Mouse (Mus musculus) kidney, adult 2 months (tissue): ENCODE measurements at regions not wholly inside any gene's neighbourhood (a gene's known extent, or its start where the extent isn't known, plus 50 kb on each side); places are given as distances from the start of the nearest gene placed in this dataset.

Experiments
- DNase-seq: peaks from one replicate; pipeline ENCODE4 v3.0.0; 2021
- H3K27ac ChIP-seq: fragments of 200-500 bp; 2 replicates; pipeline ENCODE4 v1.5.1; 2012; ENCODE audit warnings: low read depth, low read length, control low read depth, inconsistent platforms; ENCODE audit not compliant: insufficient read depth
- H3K27me3 ChIP-seq: fragments of 200-500 bp; replicated peaks from 2 replicates; pipeline ENCODE4 v1.6.1; 2012; ENCODE audit warnings: mild to moderate bottlenecking, moderate library complexity, low read length, inconsistent platforms; ENCODE audit not compliant: control insufficient read depth, insufficient read depth
- H3K36me3 ChIP-seq: fragments of 200-500 bp; 2 replicates; pipeline ENCODE4 v1.6.1; 2012; ENCODE audit warnings: mild to moderate bottlenecking, moderate library complexity, low read length, inconsistent platforms; ENCODE audit not compliant: control insufficient read depth, insufficient read depth
- H3K4me1 ChIP-seq: fragments of 200-500 bp; 2 replicates; pipeline ENCODE4 v1.6.1; 2011; ENCODE audit warnings: low read length; ENCODE audit not compliant: control insufficient read depth, insufficient read depth
- H3K4me3 ChIP-seq: fragments of 200-500 bp; 2 replicates; pipeline ENCODE4 v1.5.1; 2011; ENCODE audit warnings: mild to moderate bottlenecking, low read depth, low read length, control low read depth; ENCODE audit not compliant: insufficient read depth
- CTCF ChIP-seq: fragments of 200-500 bp; conservative IDR thresholded peaks from 2 replicates; pipeline ENCODE4 v1.5.1; 2011; ENCODE audit warnings: low read depth, mild to moderate bottlenecking, control low read depth, low read length, moderate library complexity, mixed read lengths; ENCODE audit not compliant: insufficient read depth, insufficient read length
- POLR2A ChIP-seq: fragments of 200-500 bp; IDR thresholded peaks from one replicate; pipeline ENCODE4 v1.6.1; 2011; ENCODE audit warnings: low read depth, low read length, control low read depth
- WGBS: fragments of 180-500 bp; shearing (Covaris S2); methylation state at CpG from one replicate; pipeline ENCODE4 v1.1.7; 2018; 5-methylcytosine and 5-hydroxymethylcytosine counted together

DNA sequence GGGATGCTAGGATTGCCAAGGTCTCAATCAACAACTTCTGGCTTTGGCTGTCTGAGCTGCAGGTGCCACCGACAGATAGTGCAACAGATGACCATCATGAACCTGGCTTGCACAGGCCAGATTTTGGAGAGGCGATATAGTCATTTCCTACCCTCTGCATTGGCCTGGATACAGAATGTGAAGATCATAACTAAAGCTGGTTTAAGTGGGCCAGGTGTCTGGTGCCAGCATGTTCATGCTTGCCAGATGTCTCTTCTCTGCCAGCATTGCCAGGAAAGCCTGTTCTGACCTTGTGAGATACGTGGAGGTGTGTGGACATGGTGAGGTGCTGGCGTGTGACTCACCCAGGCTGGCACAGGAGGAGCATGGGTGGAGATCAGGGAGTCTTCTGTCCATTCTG, 70.2 kb upstream of the Mb21d2 start:
- Histone ChIP-seq H3K4me3 (no peak overlapping the region), H3K4me1 (peaks cover 2% of the 10 kb centered on the region; the same call in 1 of the 2 replicates), H3K27me3 (no peaks in the 10 kb centered on the region), H3K27ac (no peak overlapping the region), H3K36me3 (no peaks in the 10 kb centered on the region)
- TF ChIP-seq CTCF (no peak), POLR2A (no peak)
- WGBS, result 80% methylated on average over 4 of the region's 4 CpGs
- peak; percentile 12 for DNase-seq

GRCm38 (mm10) chr16:28996629-28997028, 67.2 kb upstream of the Mb21d2 start:
- Histone ChIP-seq H3K27ac (no peak overlapping the region), H3K4me3 (no peak overlapping the region), H3K4me1 (peaks cover 2% of the 10 kb centered on the region; the same call in 1 of the 2 replicates), H3K36me3 (no peaks in the 10 kb centered on the region), H3K27me3 (no peaks in the 10 kb centered on the region)
- TF ChIP-seq CTCF (no peak), POLR2A (no peak)
- DNase-seq, result no peak
- WGBS, result 80% methylated on average over 3 of the region's 3 CpGs

- Histone ChIP-seq H3K4me3 (no peak overlapping the region), H3K27me3 (no peaks in the 10 kb centered on the region), H3K4me1 (no peaks in the 10 kb centered on the region), H3K27ac (no peak overlapping the region), H3K36me3 (no peaks in the 10 kb centered on the region)
- 91% methylated on average over 3 of the region's 3 CpGs for WGBS
- no peak for DNase-seq
- TF ChIP-seq POLR2A (no peak), CTCF (no peak)
Measured at GRCm38 (mm10) chr16:28990666-28991065, 61.2 kb upstream of the Mb21d2 start.

GRCm38 (mm10) chr16:28984931-28985330, 55.5 kb upstream of the Mb21d2 start:
- no peak overlapping the region for H3K4me3 ChIP-seq
- DNase-seq, result peak; percentile 17
- H3K27ac ChIP-seq, result no peak overlapping the region
- 16% methylated on average over 6 of the region's 6 CpGs for WGBS
- TF ChIP-seq CTCF, result no peak
- no peak for TF ChIP-seq POLR2A
- H3K36me3 ChIP-seq, result no peaks in the 10 kb centered on the region
- H3K4me1 ChIP-seq, result no peaks in the 10 kb centered on the region
- no peaks in the 10 kb centered on the region for H3K27me3 ChIP-seq

GRCm38 (mm10) chr16:28982901-28983300, 53.4 kb upstream of the Mb21d2 start:
- Histone ChIP-seq H3K4me3 (no peak overlapping the region), H3K27me3 (no peaks in the 10 kb centered on the region), H3K36me3 (no peaks in the 10 kb centered on the region), H3K4me1 (no peaks in the 10 kb centered on the region), H3K27ac (no peak overlapping the region)
- no peak for DNase-seq
- WGBS, result 84% methylated on average over 7 of the region's 7 CpGs
- TF ChIP-seq CTCF, result no peak
- TF ChIP-seq POLR2A, result no peak
